Mouse (Mus musculus) G1E (cell line): Measurements from ENCODE around the gene C4bp. TPM values are rescaled to one million over a fixed set of nuclear protein-coding genes. Genes with fewer than 3 reads are reported as not detected.
"Not testable (repeated sequence)": the region's sequence is repeated elsewhere in the genome, so short reads cannot be mapped to it uniquely, and the experiment has no call there.

Experiments
- ATAC-seq: 2 replicates; pipeline ENCODE4 v1.8.0; 2016; ENCODE audit warnings: mild to moderate bottlenecking; ENCODE audit not compliant: insufficient number of reproducible peaks, poor library complexity, low FRiP score, severe bottlenecking; ENCODE audit errors: extremely low read depth
- DNase-seq: peaks from one replicate; pipeline ENCODE4 v3.0.0; 2012; ENCODE audit warnings: low spot score
- H3K27me3 ChIP-seq: 2 replicates; pipeline ENCODE4 v1.6.1; 2012; ENCODE audit warnings: mild to moderate bottlenecking, low read length, inconsistent platforms; ENCODE audit not compliant: insufficient read depth
- H3K36me3 ChIP-seq: replicated peaks from 2 replicates; pipeline ENCODE3; 2012; ENCODE audit warnings: mild to moderate bottlenecking, inconsistent platforms
- H3K4me1 ChIP-seq: 2 replicates; pipeline ENCODE4 v1.6.1; 2012; ENCODE audit warnings: low read depth, low read length, inconsistent platforms, mixed read lengths; ENCODE audit not compliant: insufficient read depth
- H3K4me3 ChIP-seq: 2 replicates; pipeline ENCODE4 v1.5.1; 2012; ENCODE audit warnings: low read depth, mild to moderate bottlenecking, inconsistent platforms, low read length, moderate library complexity, mixed read lengths
- H3K9me3 ChIP-seq: replicated peaks from 2 replicates; pipeline ENCODE4 v1.6.1; 2012; ENCODE audit warnings: inconsistent platforms
- CTCF ChIP-seq: IDR thresholded peaks from 2 replicates; pipeline ENCODE4 v1.5.1; 2012; ENCODE audit warnings: low read depth, low read length, inconsistent platforms, mixed read lengths
- GATA1 ChIP-seq: IDR thresholded peaks from 2 replicates; pipeline ENCODE4 v1.6.1; 2012; ENCODE audit warnings: borderline replicate concordance, low read length, inconsistent platforms, mixed read lengths
- GATA2 ChIP-seq: IDR thresholded peaks from 2 replicates; pipeline ENCODE4 v1.6.1; 2012; ENCODE audit warnings: low read depth, low read length, inconsistent platforms, borderline replicate concordance
- POLR2AphosphoS5 ChIP-seq: IDR thresholded peaks from 2 replicates; pipeline ENCODE4 v1.6.1; 2012; ENCODE audit warnings: low read depth, low read length, inconsistent platforms; ENCODE audit not compliant: insufficient replicate concordance
- TAL1 ChIP-seq: conservative IDR thresholded peaks from 2 replicates; pipeline ENCODE4 v1.6.1; 2012; ENCODE audit warnings: low read depth, low read length, inconsistent platforms, mixed read lengths
- polyA plus RNA-seq: library from polyadenylated mRNA; stranded (reverse); fragments of >175 nt; gene quantifications from 2 replicates; pipeline ENCODE4 v1.2.3, GENCODE M21; 2012
- total RNA-seq, 2 experiments: library from RNA; stranded (forward) in 1 of 2; stranded (reverse) in 1 of 2; fragments of 200-1000 nt in 1 of 2; fragments of >200 nt in 1 of 2; fragmentation: Nextera tagmentation in 1 of 2; gene quantifications; 2 replicates each; pipeline ENCODE4 v1.2.3; 2014 to 2017

C4bp gene
- total and polyA plus RNA-seq, 3 experiments = 0.33 TPM; not detected in 2

DNA sequence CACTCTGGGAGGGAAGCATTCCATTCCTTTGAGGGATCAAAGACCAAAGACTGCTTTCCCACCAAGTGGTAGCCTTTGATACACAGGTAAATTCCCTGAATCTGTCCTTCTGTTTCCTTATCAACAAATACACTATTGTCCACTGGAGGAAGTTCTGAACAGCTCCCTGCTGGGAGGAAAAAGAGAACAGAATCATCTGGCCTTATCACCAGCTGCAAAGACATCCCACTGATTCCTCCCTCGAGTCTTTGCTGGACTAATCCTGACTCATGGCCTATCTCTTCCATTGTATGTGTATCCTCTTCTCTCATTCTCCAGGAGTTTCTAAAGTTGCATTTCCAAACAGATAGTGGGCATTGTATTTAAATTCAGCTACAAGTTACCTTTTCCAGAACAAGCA lies 22.5 kb upstream of the C4bp start:
- no peak overlapping the region for H3K4me3 ChIP-seq
- TF ChIP-seq POLR2AphosphoS5 (no peak), CTCF (no peak), GATA1 (no peak), TAL1 (no peak), GATA2 (no peak)
- H3K36me3 ChIP-seq = no peaks in the 10 kb centered on the region
- DNase-seq = no peak
- peaks cover 20% of the 10 kb centered on the region for H3K27me3 ChIP-seq
- no peaks in the 10 kb centered on the region for H3K9me3 ChIP-seq
- H3K4me1 ChIP-seq = peaks cover 4% of the 10 kb centered on the region; the same call in 1 of the 2 replicates
- no peak for ATAC-seq

DNA sequence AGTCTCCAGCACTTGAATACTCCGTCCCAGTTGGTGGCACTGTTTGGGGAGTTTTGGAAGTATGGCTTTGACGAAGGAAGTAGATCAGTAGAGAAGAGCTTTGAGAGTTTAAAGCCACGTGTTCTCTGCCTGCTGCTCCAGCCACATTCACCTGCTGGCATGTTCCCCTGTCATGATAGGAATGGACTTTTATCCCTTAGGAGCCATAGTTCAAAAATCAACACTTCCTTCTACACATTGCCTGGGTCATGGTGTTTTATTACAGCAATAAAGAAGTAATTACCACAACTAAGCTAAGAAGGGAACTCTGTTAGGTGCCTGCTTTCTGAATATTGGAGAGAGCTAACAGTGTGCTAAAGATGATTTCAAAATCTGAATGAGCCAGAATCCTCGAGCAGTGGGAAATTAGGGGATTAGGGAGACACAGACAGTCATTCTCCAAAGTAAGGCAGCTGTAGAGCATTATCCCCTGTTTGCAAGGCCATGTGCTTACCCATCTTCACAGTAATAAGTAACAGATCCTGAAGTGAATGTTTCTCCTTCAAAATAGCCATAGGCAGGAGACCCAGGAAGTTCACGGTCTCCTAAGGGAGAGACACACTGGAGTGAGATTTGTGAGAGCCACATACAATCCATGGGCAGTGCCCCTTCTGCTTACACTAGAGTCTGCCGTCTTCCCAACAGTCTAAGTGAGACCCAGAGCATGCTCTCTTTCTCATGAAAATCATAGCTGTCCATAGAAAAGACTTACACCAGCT lies 20.4 kb upstream of the C4bp start:
- H3K4me1 ChIP-seq = peaks cover 4% of the 10 kb centered on the region; the same call in 1 of the 2 replicates
- no peaks in the 10 kb centered on the region for H3K36me3 ChIP-seq
- no peaks in the 10 kb centered on the region for H3K9me3 ChIP-seq
- H3K4me3 ChIP-seq = no peak overlapping the region
- ATAC-seq (no peak), DNase-seq (no peak)
- peaks cover 23% of the 10 kb centered on the region for H3K27me3 ChIP-seq
- TF ChIP-seq TAL1 = no peak
- TF ChIP-seq CTCF = no peak
- TF ChIP-seq POLR2AphosphoS5 = no peak
- TF ChIP-seq GATA1 = no peak
- TF ChIP-seq GATA2 = no peak

DNA sequence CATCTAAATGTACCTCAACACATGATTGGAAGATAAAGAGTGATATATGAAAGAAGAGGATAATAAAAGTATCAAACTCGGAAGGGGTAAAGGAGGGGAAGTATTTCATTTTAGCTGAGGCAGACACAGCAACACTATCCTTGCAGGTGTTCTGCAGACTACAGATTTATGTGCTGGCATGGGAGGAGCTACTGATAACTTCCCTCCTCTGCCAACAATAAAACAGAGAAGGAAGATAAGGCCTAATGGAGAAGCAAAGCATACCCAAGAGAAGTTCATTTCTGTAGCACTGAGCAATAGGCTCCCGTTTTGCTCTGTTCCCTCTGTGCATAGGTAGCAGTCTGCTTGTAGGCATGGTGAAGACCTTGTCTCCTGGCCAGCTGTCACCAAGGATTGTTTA lies 19.6 kb upstream of the C4bp start:
- no peaks in the 10 kb centered on the region for H3K36me3 ChIP-seq
- no peaks in the 10 kb centered on the region for H3K9me3 ChIP-seq
- no peak for ATAC-seq
- H3K4me3 ChIP-seq = no peak overlapping the region
- no peak for TF ChIP-seq TAL1
- TF ChIP-seq CTCF = no peak
- TF ChIP-seq GATA2 = no peak
- TF ChIP-seq GATA1 = no peak
- TF ChIP-seq POLR2AphosphoS5 = no peak
- peaks cover 23% of the 10 kb centered on the region for H3K27me3 ChIP-seq
- H3K4me1 ChIP-seq = peaks cover 4% of the 10 kb centered on the region; the same call in 1 of the 2 replicates
- DNase-seq = no peak

DNA sequence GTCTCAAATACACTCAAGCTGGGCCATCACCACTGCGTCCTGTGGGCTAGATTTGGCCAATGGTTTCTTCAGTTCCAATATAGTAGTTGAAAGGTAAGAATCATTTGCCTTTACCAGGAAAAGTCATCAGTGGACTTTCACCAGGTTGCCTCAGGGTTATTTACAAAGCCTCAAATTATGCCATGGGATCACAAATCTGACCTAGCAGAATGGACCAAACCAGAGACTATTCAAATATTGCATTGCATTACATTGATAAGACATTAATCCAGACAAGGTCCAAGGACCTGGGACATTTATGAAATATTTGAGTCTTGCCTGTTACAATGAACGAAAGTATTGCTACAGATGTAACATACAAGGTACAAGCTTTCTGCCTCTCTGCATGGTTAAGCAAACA lies 17.1 kb upstream of the C4bp start:
- peaks cover 31% of the 10 kb centered on the region for H3K27me3 ChIP-seq
- no peaks in the 10 kb centered on the region for H3K4me1 ChIP-seq
- no peak for ATAC-seq
- no peak for DNase-seq
- no peak overlapping the region for H3K4me3 ChIP-seq
- no peaks in the 10 kb centered on the region for H3K36me3 ChIP-seq
- TF ChIP-seq GATA1 (no peak), GATA2 (no peak), TAL1 (no peak), POLR2AphosphoS5 (no peak), CTCF (no peak)
- no peaks in the 10 kb centered on the region for H3K9me3 ChIP-seq

DNA sequence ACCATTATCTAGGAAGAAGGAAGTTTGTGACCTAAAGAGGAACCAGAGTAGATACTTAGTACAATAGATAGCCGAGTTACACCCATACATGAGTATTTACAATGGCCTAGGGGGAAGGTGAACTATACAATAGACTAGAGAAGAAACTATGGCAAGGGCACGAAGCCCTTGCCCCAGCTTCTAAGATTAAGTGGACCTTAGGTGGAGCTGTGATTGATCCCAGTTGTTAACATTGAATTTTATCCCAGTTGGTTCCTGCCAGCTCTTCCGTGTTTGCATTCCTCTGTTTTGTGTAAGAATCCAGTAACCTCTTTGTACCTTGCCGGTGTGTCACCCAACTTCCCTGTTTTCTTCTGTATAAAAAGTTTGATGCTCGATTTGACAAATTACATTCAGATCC lies 2.1 kb upstream of the C4bp start:
- not testable (repeated sequence) for ATAC-seq, H3K36me3 ChIP-seq, H3K4me1 ChIP-seq, DNase-seq, H3K9me3 ChIP-seq, H3K4me3 ChIP-seq
- H3K27me3 ChIP-seq = peaks cover 14% of the 10 kb centered on the region

DNA sequence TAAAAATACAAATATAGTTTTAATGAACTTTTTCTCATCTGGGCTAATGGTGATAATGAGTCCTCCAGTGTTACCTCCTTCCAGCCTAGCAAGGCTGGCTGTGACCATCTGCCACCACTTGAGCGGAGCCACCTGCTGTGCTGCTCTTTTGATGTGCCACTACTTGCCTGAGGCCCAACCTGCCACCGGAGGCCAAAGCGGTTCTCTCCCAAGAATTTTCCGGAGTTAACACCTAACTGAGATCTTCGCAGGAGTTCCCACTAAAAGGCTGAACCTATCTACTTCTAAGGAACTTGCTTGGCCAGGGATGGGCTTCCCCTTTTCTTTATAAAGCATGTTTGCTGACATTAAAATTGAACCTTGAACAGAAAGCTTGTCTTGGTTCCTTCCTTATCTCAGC lies 1.8 kb downstream of the C4bp start:
- not testable (repeated sequence) for H3K4me1 ChIP-seq, H3K36me3 ChIP-seq, ATAC-seq, H3K4me3 ChIP-seq, DNase-seq, H3K9me3 ChIP-seq
- peaks cover 10% of the 10 kb centered on the region for H3K27me3 ChIP-seq

DNA sequence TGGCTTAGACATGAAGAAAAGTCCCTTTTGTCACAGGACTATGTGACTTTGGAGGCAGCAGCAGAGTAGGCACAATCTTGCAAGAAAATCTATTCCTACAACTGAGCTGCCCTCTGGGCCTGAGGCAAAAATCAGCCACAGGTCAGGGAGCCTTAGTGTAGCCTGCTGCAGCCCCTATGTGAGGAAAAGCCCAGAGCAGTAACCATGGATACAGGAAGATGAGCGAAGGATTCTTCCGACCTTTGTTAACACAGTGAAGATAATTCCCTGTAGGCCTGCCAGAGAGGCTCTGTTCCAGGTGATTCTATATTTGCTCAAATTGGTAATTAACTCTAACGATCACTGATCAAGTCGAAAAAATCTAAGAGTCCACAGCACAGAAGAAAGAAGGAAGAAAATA lies 17.3 kb downstream of the C4bp start:
- ATAC-seq = no peak
- DNase-seq = no peak
- no peak for TF ChIP-seq POLR2AphosphoS5
- no peak for TF ChIP-seq GATA2
- no peak for TF ChIP-seq GATA1
- H3K27me3 ChIP-seq = peaks cover 11% of the 10 kb centered on the region
- H3K4me1 ChIP-seq = no peaks in the 10 kb centered on the region
- H3K9me3 ChIP-seq = no peaks in the 10 kb centered on the region
- no peaks in the 10 kb centered on the region for H3K36me3 ChIP-seq
- H3K4me3 ChIP-seq = no peak overlapping the region
